Mouse (Mus musculus): ENCODE results near the gene Zfp459.
"Not testable (repeated sequence)": the region's sequence is repeated elsewhere in the genome, so short reads cannot be mapped to it uniquely, and the experiment has no call there.

The Zfp459 gene

GRCm38 (mm10) chr13:67421207-67421857, at the start of gene Zfp459:
Zfp459 (minus strand) TSS chr13:67421418.
- in situ Hi-C loops (cut with MboI, MseI): loop anchor here (25.0 kb wide), 1 partner anchor 1166 kb away; the partner anchor contains the start of genes 1700001L19Rik, Fastkd3 and Mtrr

- in situ Hi-C loops (cut with MboI, MseI): no loop called here
These were observed 48.1 kb upstream of the Zfp459 start for GRCm38 (mm10) chr13:67469274-67469673.

GRCm38 (mm10) chr13:67463506-67464185, 42.4 kb upstream of the Zfp459 start:
- in situ Hi-C loops (cut with MboI, MseI): not testable (repeated sequence)

GRCm38 (mm10) chr13:67452021-67452309, 30.7 kb upstream of the Zfp459 start:
- in situ Hi-C loops (cut with MboI, MseI): loop anchor here (5.0 kb wide), 1 partner anchor 120 kb away; the partner anchor contains the start of gene Zfp595

- in situ Hi-C loops (cut with MboI, MseI): loop anchor here (5.0 kb wide), 1 partner anchor 119 kb away; the partner anchor contains the start of gene Zfp595
These were observed 30.2 kb upstream of the Zfp459 start, which contains the start of gene Zfp874a for GRCm38 (mm10) chr13:67451172-67452020. Zfp874a (minus strand) TSS chr13:67451624.

- in situ Hi-C loops (cut with MboI, MseI): not testable (repeated sequence)
These were observed 15.9 kb upstream of the Zfp459 start for GRCm38 (mm10) chr13:67437095-67437494.

GRCm38 (mm10) chr13:67428116-67428515, 6.9 kb upstream of the Zfp459 start:
- in situ Hi-C loops (cut with MboI, MseI): no loop called here

- in situ Hi-C loops (cut with MboI, MseI): not testable (repeated sequence)
These were observed 4.5 kb upstream of the Zfp459 start for GRCm38 (mm10) chr13:67425699-67426098.

- in situ Hi-C loops (cut with MboI, MseI): loop anchor here (25.0 kb wide), 1 partner anchor 1165 kb away; the partner anchor contains the start of genes 1700001L19Rik, Fastkd3 and Mtrr
These were observed 1.3 kb upstream of the Zfp459 start for GRCm38 (mm10) chr13:67422532-67422931.

- in situ Hi-C loops (cut with MboI, MseI): loop anchor here (25.0 kb wide), 1 partner anchor 1167 kb away; the partner anchor contains the start of genes 1700001L19Rik, Fastkd3 and Mtrr
These were observed 536 bp downstream of the Zfp459 start for GRCm38 (mm10) chr13:67420558-67421206.

- in situ Hi-C loops (cut with MboI, MseI): loop anchor here (25.0 kb wide), 1 partner anchor 1170 kb away; the partner anchor contains the start of genes 1700001L19Rik, Fastkd3 and Mtrr
These were observed 4.4 kb downstream of the Zfp459 start for GRCm38 (mm10) chr13:67416811-67417210.

GRCm38 (mm10) chr13:67415759-67416158, 5.5 kb downstream of the Zfp459 start:
- in situ Hi-C loops (cut with MboI, MseI): loop anchor here (25.0 kb wide), 1 partner anchor 1172 kb away; the partner anchor contains the start of genes 1700001L19Rik, Fastkd3 and Mtrr

GRCm38 (mm10) chr13:67413634-67414033, 7.6 kb downstream of the Zfp459 start:
- in situ Hi-C loops (cut with MboI, MseI): loop anchor here (25.0 kb wide), 1 partner anchor 1174 kb away; the partner anchor contains the start of genes 1700001L19Rik, Fastkd3 and Mtrr

GRCm38 (mm10) chr13:67399183-67399903, 21.9 kb downstream of the Zfp459 start, which contains the start of gene Zfp429:
Zfp429 (minus strand) TSS chr13:67399819.
- in situ Hi-C loops (cut with MboI, MseI): not testable (repeated sequence)

GRCm38 (mm10) chr13:67376255-67376654, 45.0 kb downstream of the Zfp459 start:
- in situ Hi-C loops (cut with MboI, MseI): loop anchor here (10.0 kb wide), 1 partner anchor 201 kb away; the partner anchor contains the start of gene Rsl1

GRCm38 (mm10) chr13:67375050-67375911, 45.9 kb downstream of the Zfp459 start, which contains the start of the genes Gm28041 and Zfp456:
Gm28041 (minus strand) TSS chr13:67375733.
Zfp456 (minus strand) TSS chr13:67375810.
- in situ Hi-C loops (cut with MboI, MseI): loop anchor here (10.0 kb wide), 1 partner anchor 200 kb away; the partner anchor contains the start of gene Rsl1

- in situ Hi-C loops (cut with MboI, MseI): no loop called here
These were observed 61.0 kb downstream of the Zfp459 start, which contains the start of the genes Gm28044 and Zfp953 for GRCm38 (mm10) chr13:67360131-67360744. Gm28044 (minus strand) TSS chr13:67360536. Zfp953 (minus strand) TSS chr13:67360605.

Data from T-helper 1 cell (primary cell).